Mouse (Mus musculus) splenic B cell, adult 2 months (primary cell): ENCODE data around the gene Lbh.
A peak's percentile ranks its signal among the peaks of the same experiment; 100 is the strongest.

ENCODE experiments used
- DNase-seq: peaks from one replicate; pipeline ENCODE4 v3.0.0-alpha.2; 2011; ENCODE audit warnings: low read depth, low spot score
- H3K27me3 ChIP-seq: 2 replicates; pipeline ENCODE4 v1.6.1; 2012; ENCODE audit warnings: mild to moderate bottlenecking, low read length, moderate library complexity, mixed read lengths; ENCODE audit not compliant: control insufficient read depth, poor library complexity, insufficient read depth, severe bottlenecking
- H3K36me3 ChIP-seq: 2 replicates; pipeline ENCODE4 v1.6.1; 2012; ENCODE audit warnings: mild to moderate bottlenecking, low read length, moderate library complexity, mixed read lengths; ENCODE audit not compliant: control insufficient read depth, poor library complexity, insufficient read depth, severe bottlenecking

Gene Lbh

GRCm38 (mm10) chr17:72939569-72939899 lies 21.4 kb downstream of the Lbh start:
- peaks cover 24% of the 10 kb centered on the region for H3K36me3 ChIP-seq
- no peaks in the 10 kb centered on the region for H3K27me3 ChIP-seq
- DNase-seq, result peak; percentile 58

GRCm38 (mm10) chr17:72944368-72944767 lies 26.3 kb downstream of the Lbh start:
- no peak for DNase-seq
- peaks cover 16% of the 10 kb centered on the region for H3K36me3 ChIP-seq
- no peaks in the 10 kb centered on the region for H3K27me3 ChIP-seq

GRCm38 (mm10) chr17:72947111-72947859 lies 29.2 kb downstream of the Lbh start:
- Histone ChIP-seq H3K36me3 (0 out of 2 replicates have a peak, but pooled peaks cover 2% of the 10 kb centered on the region), H3K27me3 (no peaks in the 10 kb centered on the region)
- DNase-seq, result peak; percentile 87

GRCm38 (mm10) chr17:72948119-72948518 lies 30.0 kb downstream of the Lbh start:
- no peaks in the 10 kb centered on the region for H3K36me3 ChIP-seq
- DNase-seq, result peak; percentile 51
- H3K27me3 ChIP-seq, result no peaks in the 10 kb centered on the region

GRCm38 (mm10) chr17:72949247-72949701 lies 31.2 kb downstream of the Lbh start:
- peak; percentile 90 for DNase-seq
- H3K27me3 ChIP-seq, result no peaks in the 10 kb centered on the region

GRCm38 (mm10) chr17:72951331-72951730 lies 33.2 kb downstream of the Lbh start:
- H3K27me3 ChIP-seq, result no peaks in the 10 kb centered on the region
- DNase-seq, result peak; percentile 49
- H3K36me3 ChIP-seq, result no peaks in the 10 kb centered on the region

More at GRCm38 (mm10) chr17:72949247-72949701, 31.2 kb downstream of the Lbh start:
- no peaks in the 10 kb centered on the region for H3K36me3 ChIP-seq

GRCm38 (mm10) chr17:72953811-72954685 lies 35.9 kb downstream of the Lbh start:
- H3K27me3 ChIP-seq, result no peaks in the 10 kb centered on the region
- H3K36me3 ChIP-seq, result no peaks in the 10 kb centered on the region
- DNase-seq, result no peak

GRCm38 (mm10) chr17:72955534-72955933 lies 37.4 kb downstream of the Lbh start:
- no peak for DNase-seq
- Histone ChIP-seq H3K27me3 (no peaks in the 10 kb centered on the region), H3K36me3 (no peaks in the 10 kb centered on the region)

GRCm38 (mm10) chr17:72957016-72957415 lies 38.9 kb downstream of the Lbh start:
- no peak for DNase-seq
- no peaks in the 10 kb centered on the region for H3K36me3 ChIP-seq
- no peaks in the 10 kb centered on the region for H3K27me3 ChIP-seq

- Histone ChIP-seq H3K36me3 (no peaks in the 10 kb centered on the region), H3K27me3 (no peaks in the 10 kb centered on the region)
- DNase-seq, result no peak
Measured at GRCm38 (mm10) chr17:72958886-72959285, 40.8 kb downstream of the Lbh start.

GRCm38 (mm10) chr17:72959497-72960039 lies 41.5 kb downstream of the Lbh start:
- Histone ChIP-seq H3K27me3 (no peaks in the 10 kb centered on the region), H3K36me3 (no peaks in the 10 kb centered on the region)
- DNase-seq, result no peak

- Histone ChIP-seq H3K27me3 (no peaks in the 10 kb centered on the region), H3K36me3 (no peaks in the 10 kb centered on the region)
- DNase-seq, result peak; percentile 45
Measured at GRCm38 (mm10) chr17:72960243-72960642, 42.1 kb downstream of the Lbh start.

- Histone ChIP-seq H3K27me3 (no peaks in the 10 kb centered on the region), H3K36me3 (no peaks in the 10 kb centered on the region)
- peak; percentile 81 for DNase-seq
Measured at GRCm38 (mm10) chr17:72960873-72961272, 42.8 kb downstream of the Lbh start.

GRCm38 (mm10) chr17:72961953-72962630 lies 44.0 kb downstream of the Lbh start:
- no peak for DNase-seq
- Histone ChIP-seq H3K36me3 (no peaks in the 10 kb centered on the region), H3K27me3 (no peaks in the 10 kb centered on the region)
